Mouse (Mus musculus) MEL (cell line): ENCODE measurements around the gene Gatad2b. TPM values are rescaled to one million over a fixed set of nuclear protein-coding genes. Genes with fewer than 3 reads are reported as not detected.

Source experiments
- DNase-seq: peaks from one replicate; pipeline ENCODE4 v3.0.0; 2011; ENCODE audit warnings: low read depth, low spot score
- H3K27ac ChIP-seq: 2 replicates; pipeline ENCODE4 v1.5.1; 2012; ENCODE audit warnings: low read depth, mild to moderate bottlenecking, control low read depth, low read length, moderate library complexity; ENCODE audit not compliant: control insufficient read depth
- H3K27me3 ChIP-seq, 2 experiments: fragments of 150-350 bp in 1 of 2; sonication (generic) in 1 of 2; 2 replicates each; pipeline ENCODE4 v1.6.1; 2012; ENCODE audit warnings: low read length in 2 of 2, mild to moderate bottlenecking in 2 of 2, improper control_type of control experiment in 1 of 2, moderate library complexity in 1 of 2; ENCODE audit not compliant: insufficient read depth in 2 of 2, control insufficient read depth in 1 of 2
- H3K36me3 ChIP-seq, 2 experiments: 2 replicates each; pipeline ENCODE4 v1.6.1; 2012 to 2014; ENCODE audit warnings: low read length in 2 of 2, improper control_type of control experiment in 1 of 2, inconsistent platforms in 1 of 2, mild to moderate bottlenecking in 1 of 2; ENCODE audit not compliant: insufficient read depth in 2 of 2, control insufficient read depth in 1 of 2
- H3K4me1 ChIP-seq, 2 experiments: fragments of 150-350 bp in 1 of 2; sonication (generic) in 1 of 2; 2 replicates each; pipeline ENCODE4 v1.6.1; 2012; ENCODE audit warnings: low read length in 2 of 2, improper control_type of control experiment in 1 of 2, mild to moderate bottlenecking in 1 of 2; ENCODE audit not compliant: insufficient read depth in 2 of 2, control insufficient read depth in 1 of 2
- H3K4me3 ChIP-seq, 2 experiments: fragments of 150-350 bp in 1 of 2; sonication (generic) in 1 of 2; 2 replicates each; pipeline ENCODE4 v1.5.1; 2012; ENCODE audit warnings: low read depth in 2 of 2, low read length in 2 of 2, mild to moderate bottlenecking in 2 of 2, moderate library complexity in 2 of 2, control low read depth in 1 of 2, improper control_type of control experiment in 1 of 2; ENCODE audit not compliant: control insufficient read depth in 1 of 2, insufficient read depth in 1 of 2
- H3K79me2 ChIP-seq: 2 replicates; pipeline ENCODE4 v1.6.1; 2012; ENCODE audit warnings: mild to moderate bottlenecking, low read length, moderate library complexity; ENCODE audit not compliant: control insufficient read depth, poor library complexity, insufficient read depth
- H3K9ac ChIP-seq: 2 replicates; pipeline ENCODE4 v1.6.1; 2012; ENCODE audit warnings: low read depth, mild to moderate bottlenecking, control low read depth, low read length, moderate library complexity; ENCODE audit not compliant: control insufficient read depth, poor library complexity, severe bottlenecking
- H3K9me3 ChIP-seq: fragments of 150-350 bp; sonication (generic); replicated peaks from 2 replicates; pipeline ENCODE4 v1.6.1; 2012; ENCODE audit warnings: mild to moderate bottlenecking, low read length, improper control_type of control experiment, moderate library complexity; ENCODE audit not compliant: insufficient read depth
- CHD1 ChIP-seq: IDR thresholded peaks from 2 replicates; pipeline ENCODE4 v1.6.1; 2012; ENCODE audit warnings: low read depth, mild to moderate bottlenecking, inconsistent platforms, low read length, improper control_type of control experiment
- E2F4 ChIP-seq: IDR thresholded peaks from 2 replicates; pipeline ENCODE4 v1.6.1; 2011; ENCODE audit warnings: low read depth, low read length, improper control_type of control experiment, borderline replicate concordance
- ELF1 ChIP-seq: IDR thresholded peaks from 2 replicates; pipeline ENCODE4 v1.6.1; 2014; ENCODE audit warnings: low read depth, mild to moderate bottlenecking, inconsistent platforms, low read length, improper control_type of control experiment, moderate library complexity
- EP300 ChIP-seq, 2 experiments: IDR thresholded peaks; 2 replicates each; pipeline ENCODE4 v1.6.1; 2011; ENCODE audit warnings: improper control_type of control experiment in 2 of 2, low read length in 2 of 2, low read depth in 1 of 2, mild to moderate bottlenecking in 1 of 2
- GABPA ChIP-seq: IDR thresholded peaks from 2 replicates; pipeline ENCODE4 v1.6.1; 2012; ENCODE audit warnings: low read depth, mild to moderate bottlenecking, inconsistent platforms, low read length, improper control_type of control experiment, moderate library complexity
- KAT2A ChIP-seq: conservative IDR thresholded peaks from 2 replicates; pipeline ENCODE4 v1.6.1; 2012; ENCODE audit warnings: low read depth, low read length, improper control_type of control experiment, inconsistent platforms
- MAX ChIP-seq: IDR thresholded peaks from 2 replicates; pipeline ENCODE4 v1.6.1; 2011; ENCODE audit warnings: low read length, improper control_type of control experiment
- MYB ChIP-seq: IDR thresholded peaks from 2 replicates; pipeline ENCODE4 v1.6.1; 2011; ENCODE audit warnings: mild to moderate bottlenecking, low read depth, low read length, improper control_type of control experiment
- NRF1 ChIP-seq: IDR thresholded peaks from 2 replicates; pipeline ENCODE4 v1.6.1; 2014; ENCODE audit warnings: low read depth, mild to moderate bottlenecking, inconsistent platforms, low read length, improper control_type of control experiment, moderate library complexity; ENCODE audit not compliant: poor library complexity, insufficient read depth, severe bottlenecking
- POLR2AphosphoS2 ChIP-seq: IDR thresholded peaks from 2 replicates; pipeline ENCODE4 v1.6.1; 2011; ENCODE audit warnings: low read length, improper control_type of control experiment
- RCOR1 ChIP-seq: IDR thresholded peaks from 2 replicates; pipeline ENCODE4 v1.6.1; 2012; ENCODE audit warnings: low read depth, mild to moderate bottlenecking, inconsistent platforms, low read length, improper control_type of control experiment
- UBTF ChIP-seq: IDR thresholded peaks from 2 replicates; pipeline ENCODE4 v1.6.1; 2012; ENCODE audit warnings: low read depth, mild to moderate bottlenecking, inconsistent platforms, low read length, improper control_type of control experiment, moderate library complexity, borderline replicate concordance; ENCODE audit not compliant: insufficient read depth
- USF1 ChIP-seq: IDR thresholded peaks from 2 replicates; pipeline ENCODE4 v1.6.1; 2014; ENCODE audit warnings: low read depth, mild to moderate bottlenecking, inconsistent platforms, low read length, improper control_type of control experiment, moderate library complexity
- ZMIZ1 ChIP-seq: IDR thresholded peaks from 2 replicates; pipeline ENCODE4 v1.6.1; 2012; ENCODE audit warnings: low read depth, mild to moderate bottlenecking, inconsistent platforms, low read length, improper control_type of control experiment, moderate library complexity
- polyA plus RNA-seq, 2 experiments: library from polyadenylated mRNA; stranded (reverse) in 1 of 2; unstranded in 1 of 2; fragments of >175 nt in 1 of 2; fragments of >200 nt in 1 of 2; gene quantifications; 2 replicates each; pipeline versions ENCODE4 v1.2.1 to v1.2.4; 2012; ENCODE audit warnings: low replicate concordance in 2 of 2, low read depth in 1 of 2; ENCODE audit not compliant: insufficient read length in 2 of 2, insufficient read depth in 1 of 2, missing spikeins in 1 of 2
- total RNA-seq: library from RNA; depleted of rRNA; stranded (reverse); fragments of 300-350 nt; gene quantifications from 2 replicates; pipeline ENCODE4 v1.2.3, GENCODE M21; 2012

Gatad2b gene
- total and polyA plus RNA-seq, 3 experiments, result 9.1 to 37.6 TPM; not detected in 1

GRCm38 (mm10) chr3:90395629-90396028, 102.7 kb downstream of the Gatad2b start:
- no peak overlapping the region for H3K27ac ChIP-seq
- no peak for DNase-seq
- no peaks in the 10 kb centered on the region for H3K4me1 ChIP-seq
- TF ChIP-seq MAX, result no peak
- no peak for TF ChIP-seq USF1
- no peak for TF ChIP-seq CHD1
- no peak for TF ChIP-seq UBTF
- TF ChIP-seq POLR2AphosphoS2, result no peak
- TF ChIP-seq NRF1, result no peak
- no peak for TF ChIP-seq E2F4
- H3K36me3 ChIP-seq, result peaks cover 0 to 8% of the 10 kb centered on the region in 2 experiments; a peak in 2 of 4 replicates
- no peaks in the 10 kb centered on the region for H3K9me3 ChIP-seq
- no peak overlapping the region for H3K4me3 ChIP-seq
- H3K27me3 ChIP-seq, result no peaks in the 10 kb centered on the region
- no peaks in the 10 kb centered on the region for H3K79me2 ChIP-seq
- H3K9ac ChIP-seq, result no peak overlapping the region

DNA sequence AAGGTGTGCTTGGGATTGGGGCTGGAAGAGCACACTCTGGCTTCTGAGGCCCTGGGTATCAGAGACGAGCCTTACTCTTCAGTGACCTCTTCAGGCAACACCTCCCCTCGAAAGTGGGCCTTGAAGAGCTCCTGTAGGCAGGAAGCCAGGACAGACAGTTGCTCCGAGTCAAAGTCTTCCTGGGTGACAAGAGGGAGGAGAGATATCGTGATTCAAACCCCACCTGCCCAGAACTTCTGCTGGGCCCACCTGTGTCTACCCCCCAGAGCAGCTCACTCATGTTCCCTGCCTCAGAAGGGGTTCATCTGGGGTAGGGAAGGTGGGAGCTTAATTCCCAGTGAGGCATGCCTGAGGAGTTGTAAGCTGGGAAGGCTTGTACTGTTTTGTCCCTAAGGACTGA, 108.0 kb downstream of the Gatad2b start:
- Histone ChIP-seq H3K27me3 (no peaks in the 10 kb centered on the region), H3K79me2 (no peaks in the 10 kb centered on the region), H3K9me3 (no peaks in the 10 kb centered on the region), H3K36me3 (peaks cover 0 to 17% of the 10 kb centered on the region in 2 experiments; a peak in 2 of 4 replicates), H3K4me1 (no peaks in the 10 kb centered on the region), H3K27ac (no peak overlapping the region), H3K9ac (no peak overlapping the region), H3K4me3 (no peak overlapping the region)
- DNase-seq, result no peak
- TF ChIP-seq MYB (no peak), ELF1 (no peak), E2F4 (no peak), ZMIZ1 (no peak)

- Histone ChIP-seq H3K27me3 (no peaks in the 10 kb centered on the region), H3K27ac (no peak overlapping the region), H3K9ac (no peak overlapping the region), H3K4me1 (no peaks in the 10 kb centered on the region), H3K9me3 (no peaks in the 10 kb centered on the region), H3K79me2 (no peaks in the 10 kb centered on the region), H3K4me3 (no peak overlapping the region), H3K36me3 (peaks cover 0 to 32% of the 10 kb centered on the region in 2 experiments; a peak in 2 of 4 replicates)
- no peak for TF ChIP-seq RCOR1
- no peak for TF ChIP-seq EP300 (IDR thresholded peaks at IDR 0.05; ENCODE audit: low read depth in 1 of 2, low read length in 2 of 2)
- TF ChIP-seq MYB, result no peak
- no peak for TF ChIP-seq GABPA
- TF ChIP-seq CHD1, result no peak
- TF ChIP-seq KAT2A, result no peak
- no peak for DNase-seq
These were observed 111.1 kb downstream of the Gatad2b start for GRCm38 (mm10) chr3:90404121-90404520.
